Mouse (Mus musculus) gastrocnemius, adult 2 months (tissue): ENCODE data around the gene Map3k4. TPM values are rescaled to one million over a fixed set of nuclear protein-coding genes. Genes with fewer than 3 reads are reported as not detected.

Experiments used
- DNase-seq: peaks from one replicate; pipeline ENCODE4 v3.0.0; 2022
- H3K27ac ChIP-seq: fragments of 200-600 bp; 2 replicates; pipeline ENCODE4 v1.8.1; 2022; ENCODE audit warnings: mild to moderate bottlenecking
- H3K4me3 ChIP-seq: fragments of 200-600 bp; 2 replicates; pipeline ENCODE4 v1.8.1; 2022; ENCODE audit warnings: mild to moderate bottlenecking, moderate library complexity
- CTCF ChIP-seq: fragments of 200-600 bp; IDR thresholded peaks from 2 replicates; pipeline ENCODE4 v1.8.1; 2022; ENCODE audit warnings: antibody characterized with exemption, mild to moderate bottlenecking, moderate library complexity
- intact Hi-C: fragments of 180-260 bp; cut with DNase I; formaldehyde crosslinking; loops from one replicate; pipeline ENCODE4 v1.15.1; 2025
- total RNA-seq, 2 experiments: library from RNA; stranded (reverse); gene quantifications; 2 replicates each; pipeline ENCODE4 v1.2.3; 2021

The Map3k4 gene
- total RNA-seq, 2 experiments from 2014 or later, result 29.5 to 36.6 TPM

DNA sequence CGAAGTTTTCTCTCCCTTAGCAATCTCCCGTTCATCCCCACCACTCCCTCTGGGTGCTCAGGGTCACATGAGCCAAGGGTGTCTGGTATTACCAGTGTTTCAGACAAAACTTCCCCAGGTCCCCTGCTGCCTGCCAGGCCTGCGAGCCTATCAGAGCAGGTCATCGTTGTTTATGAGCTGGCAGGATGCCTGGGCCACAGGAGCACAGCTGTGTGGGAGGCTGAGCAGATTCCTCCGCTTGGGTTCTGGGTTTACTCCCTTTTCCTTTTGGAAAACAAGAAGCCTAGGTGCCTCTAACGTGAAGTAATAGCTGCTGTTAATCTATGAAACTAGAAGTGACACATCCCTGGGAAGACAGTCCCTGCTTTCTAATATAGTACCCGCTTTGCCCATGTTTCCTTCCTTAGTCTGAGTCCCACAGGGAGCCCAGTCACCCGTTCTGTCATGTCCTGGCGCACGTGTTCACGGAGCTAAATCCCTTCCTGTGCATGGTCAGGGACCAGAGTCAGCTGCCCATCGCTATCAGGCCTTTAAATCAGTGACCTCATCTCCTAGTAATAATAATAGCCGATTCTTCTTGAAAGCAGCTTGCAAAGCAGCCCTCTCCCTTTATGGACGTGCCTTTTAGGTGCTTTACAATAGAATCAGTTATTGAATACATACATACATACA lies 9.4 kb upstream of the Map3k4 start:
- peak; percentile 85 for DNase-seq
- Histone ChIP-seq H3K27ac (peak overlapping the region; percentile 73), H3K4me3 (peak overlapping the region; percentile 62)
- intact Hi-C loops, result loop anchor here (2.0 kb wide), 1 partner anchor 61 kb away; no protein-coding TSS in a partner anchor
- no peak for TF ChIP-seq CTCF

DNA sequence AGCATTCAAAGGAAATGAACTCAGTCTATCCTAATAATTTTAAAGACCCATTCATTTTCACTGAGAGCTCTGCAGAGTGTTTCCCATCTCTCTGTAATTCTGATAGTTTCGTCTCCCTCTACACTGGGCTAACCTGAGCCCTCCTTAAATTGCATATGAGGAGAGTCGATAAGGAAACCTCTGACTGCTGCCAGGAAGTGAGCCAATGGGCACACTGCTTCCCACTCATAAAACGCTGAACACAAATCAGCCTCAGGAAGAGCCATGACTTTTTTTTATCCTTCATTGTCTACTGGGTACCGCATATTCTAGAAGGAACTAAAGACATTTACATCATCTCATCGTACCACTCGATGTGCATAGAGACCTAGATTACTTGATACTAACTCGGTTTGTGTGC lies 1.2 kb upstream of the Map3k4 start:
- Histone ChIP-seq H3K27ac (peak overlapping the region; percentile 89; the same call in 1 of the 2 replicates), H3K4me3 (peak overlapping the region; percentile 86)
- intact Hi-C loops, result loop anchor here (5.0 kb wide), 2 partner anchors 48 to 52 kb away; no protein-coding TSS in a partner anchor
- TF ChIP-seq CTCF, result no peak
- DNase-seq, result no peak

- no peak for DNase-seq
- intact Hi-C loops, result loop anchor here (5.0 kb wide), 2 partner anchors 49 to 51 kb away; no protein-coding TSS in a partner anchor
- H3K27ac ChIP-seq, result peak overlapping the region; percentile 89
- TF ChIP-seq CTCF, result no peak
- peak overlapping the region; percentile 86 for H3K4me3 ChIP-seq
Observed at GRCm38 (mm10) chr17:12317954-12318651, 493 bp downstream of the Map3k4 start.

GRCm38 (mm10) chr17:12317607-12317953 lies 1.0 kb downstream of the Map3k4 start:
- TF ChIP-seq CTCF, result no peak
- no peak for DNase-seq
- Histone ChIP-seq H3K27ac (peak overlapping the region; percentile 89), H3K4me3 (peak overlapping the region; percentile 86)
- intact Hi-C loops, result loop anchor here (5.0 kb wide), 2 partner anchors 50 kb away; no protein-coding TSS in a partner anchor

- intact Hi-C loops, result loop anchor here (5.0 kb wide), 2 partner anchors 49 to 51 kb away; no protein-coding TSS in a partner anchor
- TF ChIP-seq CTCF, result no peak
- DNase-seq, result no peak
- 0 out of 2 replicates have a peak overlapping the region, but pooled peaks have one; percentile 3 for H3K4me3 ChIP-seq
- no peak overlapping the region for H3K27ac ChIP-seq
Observed at GRCm38 (mm10) chr17:12316251-12316650, 2.3 kb downstream of the Map3k4 start.

- no peak overlapping the region for H3K27ac ChIP-seq
- no peak overlapping the region for H3K4me3 ChIP-seq
- TF ChIP-seq CTCF, result no peak
- DNase-seq, result no peak
- intact Hi-C loops, result no loop called here
Observed at GRCm38 (mm10) chr17:12312248-12312647, 6.3 kb downstream of the Map3k4 start.

DNA sequence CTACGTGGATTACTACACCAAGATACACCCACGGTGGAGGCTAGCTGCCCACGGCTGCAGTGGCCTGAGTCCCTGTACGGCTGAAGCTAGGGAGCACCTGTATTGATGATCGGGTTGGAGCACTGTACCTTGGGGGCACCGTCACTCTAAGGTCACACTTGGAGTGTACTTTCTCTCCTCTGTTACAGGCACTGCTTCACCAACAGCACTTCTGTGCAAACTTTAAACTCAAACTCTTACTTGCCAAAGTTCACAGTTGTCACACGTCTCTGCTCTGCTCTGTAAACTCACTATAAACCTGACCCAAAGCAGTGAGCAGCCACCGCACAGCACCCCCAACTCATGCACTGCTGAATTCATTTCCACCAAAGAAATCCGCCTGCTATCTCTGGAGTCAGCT lies 9.1 kb downstream of the Map3k4 start:
- intact Hi-C loops, result no loop called here
- Histone ChIP-seq H3K27ac (no peak overlapping the region), H3K4me3 (no peak overlapping the region)
- TF ChIP-seq CTCF, result no peak
- DNase-seq, result no peak

- intact Hi-C loops, result no loop called here
Observed at GRCm38 (mm10) chr17:12309059-12309458, 9.5 kb downstream of the Map3k4 start.

DNA sequence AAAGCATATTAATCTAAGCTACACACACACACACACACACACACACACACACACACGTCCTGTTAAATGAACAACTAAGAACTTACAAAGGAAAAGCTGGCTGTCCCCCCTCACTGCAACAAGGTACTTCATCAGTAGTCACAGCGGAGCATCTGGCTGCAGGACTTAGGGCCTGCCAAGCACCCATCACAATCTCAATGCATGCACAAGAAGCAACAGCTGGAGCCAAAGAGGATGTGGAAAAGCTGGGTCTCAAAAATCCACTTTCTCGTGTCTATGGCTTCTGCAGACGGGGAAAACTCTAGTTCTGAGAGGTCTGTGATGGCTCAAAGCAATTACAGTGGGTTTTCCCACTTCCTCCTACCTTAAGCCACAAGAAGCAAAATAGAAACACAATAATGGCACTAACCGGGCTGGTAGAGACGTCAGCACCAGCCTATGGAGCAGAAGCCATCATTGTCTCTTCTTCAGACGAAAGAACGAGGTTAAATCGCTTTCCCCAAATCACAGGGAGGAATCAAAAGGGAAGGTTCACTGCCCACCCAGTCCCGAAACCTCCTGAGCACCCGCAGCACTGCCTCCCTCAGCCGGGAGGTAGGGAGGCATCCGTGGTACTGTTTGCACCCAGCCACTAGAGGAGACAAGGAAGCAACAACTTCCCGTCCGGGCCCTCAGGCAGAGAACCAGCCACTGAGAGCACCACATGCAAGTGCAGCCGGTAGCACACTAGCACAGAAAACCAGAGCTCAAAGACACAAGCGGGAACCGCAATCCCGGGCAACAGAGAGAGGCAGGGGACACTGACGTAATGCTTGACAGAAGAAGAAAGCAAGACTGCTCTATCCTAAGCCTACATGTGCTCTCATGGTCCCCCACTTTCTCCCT lies 11.1 kb downstream of the Map3k4 start:
- Histone ChIP-seq H3K27ac (no peak overlapping the region), H3K4me3 (no peak overlapping the region)
- no peak for DNase-seq
- intact Hi-C loops, result no loop called here
- TF ChIP-seq CTCF, result no peak

More at GRCm38 (mm10) chr17:12309059-12309458, 9.5 kb downstream of the Map3k4 start:
- no peak overlapping the region for H3K4me3 ChIP-seq
- TF ChIP-seq CTCF, result no peak
- no peak for DNase-seq
- H3K27ac ChIP-seq, result no peak overlapping the region

- intact Hi-C loops, result no loop called here
- H3K4me3 ChIP-seq, result no peak overlapping the region
- no peak for TF ChIP-seq CTCF
- no peak for DNase-seq
- H3K27ac ChIP-seq, result no peak overlapping the region
Observed at GRCm38 (mm10) chr17:12304658-12305057, 13.9 kb downstream of the Map3k4 start.

- DNase-seq, result peak; percentile 48
- TF ChIP-seq CTCF, result peak; percentile 74
- H3K27ac ChIP-seq, result no peak overlapping the region
- intact Hi-C loops, result loop anchor here (1.0 kb wide), 1 partner anchor 66 kb away; no protein-coding TSS in a partner anchor
- no peak overlapping the region for H3K4me3 ChIP-seq
Observed at GRCm38 (mm10) chr17:12300896-12301706, 17.5 kb downstream of the Map3k4 start.

GRCm38 (mm10) chr17:12300127-12300675 lies 18.4 kb downstream of the Map3k4 start:
- intact Hi-C loops, result no loop called here
- Histone ChIP-seq H3K4me3 (no peak overlapping the region), H3K27ac (no peak overlapping the region)
- TF ChIP-seq CTCF, result no peak
- no peak for DNase-seq
